Mouse (Mus musculus) embryo, embryonic 11.5 days (tissue): ENCODE data around the gene Nprl2.

Experiments
- DNase-seq: peaks from one replicate; pipeline ENCODE4 v3.0.0-alpha.2; 2012; ENCODE audit warnings: low read depth, low spot score

Gene Nprl2

GRCm38 (mm10) chr9:107541474-107542351 is at the start of gene Nprl2, which contains the start of gene Cyb561d2:
TSS of gene Nprl2 (plus strand) at chr9:107542226.
TSS of gene Cyb561d2 (minus strand) at chr9:107542193.
- DNase-seq: peak; percentile 89

DNA sequence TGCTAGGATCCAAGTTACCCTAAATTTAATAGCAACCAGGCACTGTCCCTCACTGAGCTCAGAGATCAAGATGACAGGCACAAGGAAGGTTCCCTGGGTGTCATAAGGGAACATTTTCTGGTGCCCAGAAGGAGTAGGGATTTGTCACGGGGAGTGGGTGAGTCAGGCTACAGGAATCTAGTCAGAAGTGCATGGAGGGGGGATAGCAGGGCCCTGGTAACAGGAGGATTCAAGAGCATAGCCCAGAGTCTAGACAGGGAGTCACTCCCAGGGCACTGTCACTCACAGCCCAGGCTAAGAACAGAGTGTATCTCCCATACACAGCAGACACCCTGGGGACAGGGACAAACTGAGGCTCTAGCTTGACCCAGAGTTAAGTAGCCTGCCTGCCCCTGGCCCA is 48.5 kb upstream of the Nprl2 start:
- no peak for DNase-seq

DNA sequence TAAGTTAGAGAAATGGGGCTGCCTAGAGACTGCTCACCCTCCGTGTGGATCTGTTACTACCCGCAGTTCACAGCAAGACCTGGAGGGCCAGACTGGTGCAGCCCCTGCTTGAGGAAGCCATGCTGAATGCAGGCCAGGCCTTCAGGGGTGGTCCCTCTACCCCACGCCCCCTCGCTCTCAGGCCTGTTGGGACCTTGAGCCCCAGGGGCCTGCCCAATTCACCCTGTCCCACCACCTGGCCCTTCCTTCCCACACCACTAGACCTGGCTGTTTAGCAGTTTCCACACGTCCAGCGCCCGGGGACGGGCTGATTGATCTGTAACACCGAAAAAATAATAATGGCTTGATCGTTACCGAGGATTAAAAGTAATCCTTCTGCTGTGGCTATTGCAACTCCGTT is 47.8 kb upstream of the Nprl2 start:
- DNase-seq: no peak

GRCm38 (mm10) chr9:107496359-107496758 is 45.7 kb upstream of the Nprl2 start:
- DNase-seq: no peak

- no peak for DNase-seq
Measured at GRCm38 (mm10) chr9:107500708-107501286, 41.2 kb upstream of the Nprl2 start.

DNA sequence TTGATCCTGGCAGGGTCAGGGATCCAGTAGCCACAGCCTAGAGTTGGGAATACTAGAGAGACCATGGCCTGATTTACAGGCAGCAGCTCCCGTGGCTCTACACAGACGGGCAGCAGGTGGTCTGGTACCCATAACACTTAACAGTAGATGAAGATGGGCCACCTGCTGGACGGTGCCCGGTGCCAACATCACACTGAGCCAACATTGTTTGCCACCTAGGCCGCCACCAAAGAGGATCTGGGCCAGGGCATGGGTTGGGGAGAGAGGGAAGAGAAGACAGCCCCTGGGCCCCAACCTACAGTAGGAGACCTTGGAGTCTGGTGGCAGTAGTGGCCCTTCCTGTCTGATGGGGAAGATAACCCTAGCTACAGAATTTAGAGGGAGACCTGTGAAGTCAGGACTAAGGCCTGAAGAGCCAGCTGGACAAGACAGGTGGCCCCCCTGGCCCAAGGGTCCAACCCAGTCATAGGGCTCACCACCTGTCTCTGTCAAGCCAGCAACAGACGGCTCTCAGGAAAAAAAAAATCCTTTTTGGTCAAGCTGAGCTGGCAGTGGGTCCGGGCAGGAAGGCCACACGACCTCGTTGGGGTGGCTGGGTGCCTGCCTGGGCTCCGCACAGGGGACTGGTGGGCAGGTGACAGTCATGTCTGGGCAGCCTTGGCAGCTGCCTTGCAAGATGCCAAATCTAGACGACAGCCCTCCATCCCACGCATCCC is 39.7 kb upstream of the Nprl2 start:
- DNase-seq: no peak

DNA sequence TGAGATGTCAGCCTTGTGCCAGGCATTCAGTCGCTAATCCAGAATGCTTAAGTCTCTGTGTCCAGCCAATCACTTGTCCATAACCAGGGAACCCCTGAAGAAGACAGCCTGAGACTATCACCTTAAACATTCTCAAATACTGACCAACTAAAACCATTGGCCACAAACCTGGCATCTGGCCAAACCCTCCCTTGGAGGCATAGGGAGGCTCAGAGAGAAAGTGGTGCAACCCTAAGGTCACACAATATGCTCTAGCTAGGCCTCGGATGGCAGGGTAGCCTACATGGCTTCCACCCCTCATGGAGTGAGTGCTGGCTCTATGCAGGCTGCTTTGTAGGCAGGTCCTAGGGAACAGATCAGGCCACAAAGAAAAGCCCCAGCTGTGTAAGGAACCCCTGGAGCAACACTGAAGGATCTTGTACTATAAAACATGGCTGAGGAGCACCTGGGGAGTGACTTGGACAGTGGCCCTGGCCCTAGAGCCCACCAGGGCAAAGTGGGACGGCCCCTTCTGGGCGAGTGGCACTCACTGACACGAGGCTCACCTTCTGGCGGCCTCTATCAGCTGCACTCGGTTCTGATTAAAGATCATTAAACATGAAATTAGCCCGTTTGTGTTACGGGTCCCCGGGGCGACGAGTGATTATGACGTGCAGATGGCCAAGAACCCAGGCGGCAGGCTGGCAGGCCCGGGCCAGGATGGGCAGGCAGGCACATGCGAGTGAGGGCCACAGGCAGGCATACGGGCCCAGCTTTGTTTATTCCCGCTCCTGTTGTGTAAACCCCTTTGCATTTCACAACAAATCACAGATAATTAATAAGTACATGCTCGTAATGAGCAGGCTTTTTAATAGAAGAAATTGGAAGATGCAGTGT is 37.1 kb upstream of the Nprl2 start:
- DNase-seq: no peak

GRCm38 (mm10) chr9:107508266-107508665 is 33.8 kb upstream of the Nprl2 start:
- no peak for DNase-seq

GRCm38 (mm10) chr9:107510384-107511100 is 31.5 kb upstream of the Nprl2 start:
- no peak for DNase-seq

DNA sequence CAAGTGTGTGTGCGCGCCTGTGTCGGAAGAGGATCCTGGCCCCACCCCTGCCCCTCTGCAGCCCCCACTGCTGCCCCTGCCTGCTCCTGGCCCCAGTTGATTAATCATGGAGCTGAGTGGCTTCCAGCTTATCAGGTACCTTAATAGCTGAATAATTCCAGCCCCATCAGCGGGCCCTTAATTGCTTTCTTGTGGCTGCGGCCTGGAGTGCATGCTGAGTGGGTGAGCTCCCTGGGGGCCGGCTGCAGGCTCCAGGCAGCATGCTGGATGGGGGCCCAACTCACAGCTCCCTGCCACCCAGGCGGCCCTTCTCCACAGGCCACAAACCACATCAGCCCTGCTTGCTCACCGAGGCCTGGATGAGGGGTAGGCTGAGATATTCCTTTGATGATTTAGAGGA is 30.6 kb upstream of the Nprl2 start:
- no peak for DNase-seq

DNA sequence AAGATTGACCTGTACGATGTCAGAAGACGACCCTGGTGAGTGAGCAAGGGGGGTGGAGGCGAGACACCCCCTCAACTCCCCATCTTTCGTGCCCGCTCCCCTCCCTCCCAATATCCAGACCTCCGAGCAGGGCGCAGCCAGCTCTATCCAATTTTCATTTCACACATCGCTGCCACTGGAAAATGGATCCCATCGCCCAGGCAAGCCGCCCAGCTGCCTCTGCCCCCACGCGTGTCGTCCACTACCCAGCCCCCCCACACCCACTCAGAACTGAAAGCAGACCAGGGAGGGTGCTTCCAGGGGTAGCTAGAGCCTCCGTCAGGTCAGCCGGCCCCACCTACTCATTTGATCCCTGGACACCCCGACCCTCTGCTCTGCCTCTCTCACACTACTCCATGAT is 29.7 kb upstream of the Nprl2 start:
- DNase-seq: no peak

- peak; percentile 68 for DNase-seq
Measured at GRCm38 (mm10) chr9:107514303-107514955, 27.6 kb upstream of the Nprl2 start.

DNA sequence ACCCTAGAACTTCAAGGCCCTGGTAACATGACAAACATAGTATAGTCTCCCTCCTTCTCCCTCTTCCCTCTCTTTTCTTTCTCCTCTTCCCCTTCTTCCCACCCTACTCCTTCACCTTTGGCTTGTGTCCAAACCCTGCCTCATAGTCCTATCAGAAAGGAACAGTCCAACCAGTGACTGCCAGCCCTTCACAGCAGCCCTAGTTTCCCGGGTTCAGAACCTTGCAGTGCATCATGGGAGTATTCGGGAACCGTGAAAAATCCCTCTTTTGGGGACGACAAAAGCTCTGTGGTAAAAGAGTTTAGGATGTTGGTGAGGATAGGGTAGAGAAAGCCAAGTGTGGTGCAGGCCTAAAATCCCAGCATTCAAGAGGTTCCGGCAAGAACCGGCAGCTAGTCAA is 21.7 kb upstream of the Nprl2 start:
- no peak for DNase-seq

GRCm38 (mm10) chr9:107521190-107521589 is 20.8 kb upstream of the Nprl2 start:
- no peak for DNase-seq

GRCm38 (mm10) chr9:107521711-107522399 is 20.2 kb upstream of the Nprl2 start:
- DNase-seq: no peak

GRCm38 (mm10) chr9:107522400-107522711 is 19.7 kb upstream of the Nprl2 start:
- DNase-seq: no peak

DNA sequence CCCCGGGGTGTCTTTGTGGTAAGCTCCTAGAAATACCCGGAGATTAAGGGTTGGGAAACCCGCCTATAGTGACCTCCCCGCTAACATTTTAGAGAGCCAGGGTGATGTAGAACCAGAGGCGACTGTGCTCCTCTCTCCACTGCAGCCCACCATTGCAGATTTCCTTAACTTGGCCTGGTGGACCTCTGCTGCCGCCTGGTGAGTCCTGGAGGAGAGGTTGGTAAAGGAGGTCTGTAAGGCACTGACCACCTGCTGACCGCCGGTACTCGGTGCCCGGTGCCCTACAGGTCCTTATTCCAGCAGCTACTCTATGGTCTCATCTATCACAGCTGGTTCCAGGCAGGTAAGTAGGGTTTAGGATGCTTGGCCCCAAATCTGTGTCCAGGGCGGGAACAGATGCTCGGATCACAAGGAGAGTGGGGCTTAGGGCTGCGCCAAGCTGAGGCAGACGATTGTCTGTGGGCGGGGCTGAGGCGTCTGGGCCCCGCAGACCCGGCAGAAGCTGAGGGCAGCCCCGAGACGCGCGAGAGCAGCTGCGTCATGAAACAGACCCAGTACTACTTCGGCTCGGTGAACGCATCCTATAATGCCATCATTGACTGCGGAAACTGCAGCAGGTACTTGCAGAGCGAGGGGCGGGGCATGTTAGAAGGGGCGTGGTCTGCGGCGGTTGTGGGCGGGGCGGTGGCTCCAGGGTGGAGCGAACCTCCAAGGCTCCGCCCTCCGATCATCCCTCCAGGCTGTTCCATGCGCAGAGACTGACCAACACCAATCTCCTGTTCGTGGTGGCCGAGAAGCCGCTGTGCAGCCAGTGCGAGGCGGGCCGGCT is 15.6 kb upstream of the Nprl2 start:
- peak; percentile 68 for DNase-seq

GRCm38 (mm10) chr9:107533791-107534407 is 8.1 kb upstream of the Nprl2 start, which contains the start of gene Tmem115:
TSS of gene Tmem115 (plus strand) at chr9:107533945.
- DNase-seq: peak; percentile 91
